Mouse (Mus musculus) lung, adult 2 months (tissue): ENCODE data around the gene Smim4.

Source experiments
- CTCF ChIP-seq: fragments of 200-500 bp; IDR thresholded peaks from 2 replicates; pipeline ENCODE4 v1.5.1; 2011; ENCODE audit warnings: mild to moderate bottlenecking, low read length, control low read depth; ENCODE audit not compliant: insufficient read depth
- POLR2A ChIP-seq: fragments of 200-500 bp; IDR thresholded peaks from 2 replicates; pipeline ENCODE4 v1.6.1; 2011; ENCODE audit warnings: low read depth, mild to moderate bottlenecking, control low read depth, low read length, borderline replicate concordance; ENCODE audit errors: extremely low read depth

DNA sequence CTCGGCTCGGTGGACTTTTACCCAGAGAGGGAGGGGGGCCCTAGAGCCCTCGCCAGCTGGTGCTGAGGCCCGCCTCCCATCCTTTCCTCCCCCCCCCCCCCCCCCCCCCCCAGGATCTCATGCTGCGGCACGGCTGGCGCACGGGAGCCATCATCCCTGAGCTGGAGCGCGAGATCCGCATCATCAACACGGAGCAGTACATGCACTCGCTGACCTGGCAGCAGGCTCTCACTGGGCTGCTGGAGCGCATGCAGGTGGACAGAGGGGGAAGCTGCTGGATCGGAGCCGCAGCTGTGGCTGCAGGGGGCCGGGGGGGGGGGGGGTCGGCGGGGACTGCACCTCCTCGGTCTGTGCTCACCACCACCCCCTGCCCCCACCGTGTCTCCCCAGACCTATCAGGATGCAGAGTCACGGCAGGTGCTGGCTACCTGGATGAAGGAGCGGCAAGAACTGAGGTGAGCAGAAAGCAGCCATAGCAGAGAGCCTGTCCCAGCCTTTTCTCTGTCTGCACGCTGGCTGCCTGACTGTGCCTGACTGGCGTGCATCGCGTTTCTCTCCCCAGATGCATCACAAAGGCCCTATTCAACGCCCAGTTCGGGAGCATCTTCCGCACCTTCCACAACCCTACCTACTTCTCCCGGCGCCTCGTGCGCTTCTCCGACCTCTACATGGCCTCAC, 9.6 kb upstream of the Smim4 start:
- TF ChIP-seq POLR2A (no peak), CTCF (no peak)
